Mouse (Mus musculus): ENCODE measurements around the gene Pdlim7.

Gene Pdlim7

DNA sequence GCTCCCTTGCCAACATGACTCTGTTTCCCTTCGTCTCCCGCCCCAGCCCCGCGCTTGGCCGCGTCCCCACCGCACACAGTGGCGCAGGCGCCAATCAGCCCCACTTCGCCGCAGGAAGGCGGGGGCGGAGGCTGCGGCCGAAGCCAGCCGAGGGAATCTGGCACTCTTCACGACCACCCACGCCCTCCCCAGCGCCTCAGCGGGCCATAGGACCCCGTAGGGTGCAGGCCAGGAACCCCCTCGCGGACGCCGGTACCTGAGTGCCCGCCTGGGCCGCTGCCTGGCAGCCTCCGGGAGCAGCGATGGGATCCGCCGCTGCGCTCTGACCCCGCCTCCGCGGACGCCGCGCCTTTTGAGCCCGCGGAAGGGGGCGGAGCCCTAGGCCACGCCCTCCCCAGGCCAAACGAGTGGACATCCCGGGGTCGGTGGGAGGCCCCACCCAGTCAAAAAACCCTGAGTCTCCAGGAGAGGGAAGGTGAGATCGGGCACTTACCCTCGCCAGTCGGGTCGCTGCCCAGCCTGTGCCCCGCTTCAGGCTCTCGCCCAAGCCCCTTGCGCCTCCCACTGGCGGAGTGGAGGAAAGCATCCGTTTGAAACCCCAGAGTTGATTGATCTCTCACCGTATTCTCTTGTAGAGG is at the start of gene Pdlim7:
Gene Pdlim7 (minus strand): TSS at position 566 of the 638 bp plus-strand sequence.
- DNase-seq = peak; percentile 95 to 96

DNA sequence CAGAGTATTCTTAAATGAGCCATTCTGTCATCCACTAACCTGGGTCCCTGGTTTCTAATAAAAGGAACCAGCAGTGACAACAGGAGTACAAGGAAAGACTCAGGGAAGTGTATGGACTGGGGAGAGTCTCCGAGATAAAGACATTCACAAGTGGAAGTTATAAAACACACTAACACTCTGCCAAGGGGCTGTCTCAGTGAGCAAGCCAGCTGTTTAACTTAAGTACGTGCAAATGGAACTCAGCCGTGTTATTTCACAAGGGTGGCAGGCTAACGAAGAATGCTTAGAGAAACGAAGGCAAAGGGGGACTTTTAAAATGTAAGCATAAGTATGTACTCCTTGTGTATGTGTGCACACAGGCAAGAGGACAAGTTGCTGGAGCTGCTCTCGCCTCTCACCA is 44.0 kb upstream of the Pdlim7 start:
- no peak for DNase-seq

GRCm38 (mm10) chr13:55555921-55556320 is 42.4 kb upstream of the Pdlim7 start:
- DNase-seq = no peak

GRCm38 (mm10) chr13:55549061-55549460 is 35.6 kb upstream of the Pdlim7 start:
- DNase-seq = peak in 1 of 2 experiments; percentile 26

GRCm38 (mm10) chr13:55548426-55548825 is 35.0 kb upstream of the Pdlim7 start:
- no peak for DNase-seq

DNA sequence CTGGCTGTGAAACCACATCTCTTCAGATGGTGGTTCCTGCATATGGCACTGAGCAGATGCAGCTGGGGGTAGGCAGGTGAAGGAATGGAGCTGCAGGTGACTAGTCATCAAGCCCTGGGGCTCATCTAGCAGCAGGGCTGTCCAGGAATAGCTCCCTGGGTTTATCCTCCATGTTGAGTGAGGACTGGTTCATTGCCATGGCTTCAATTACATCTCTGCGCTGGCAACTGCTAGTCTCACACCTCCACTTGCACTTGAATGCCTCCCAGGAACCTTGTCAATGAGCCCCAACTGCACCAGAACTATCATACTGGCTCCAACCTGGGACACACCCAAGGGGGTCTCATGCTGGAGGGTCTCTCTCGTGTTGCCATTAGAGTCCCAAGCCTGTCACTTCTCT is 34.4 kb upstream of the Pdlim7 start:
- DNase-seq = no peak

GRCm38 (mm10) chr13:55544792-55545191 is 31.3 kb upstream of the Pdlim7 start:
- DNase-seq = no peak

DNA sequence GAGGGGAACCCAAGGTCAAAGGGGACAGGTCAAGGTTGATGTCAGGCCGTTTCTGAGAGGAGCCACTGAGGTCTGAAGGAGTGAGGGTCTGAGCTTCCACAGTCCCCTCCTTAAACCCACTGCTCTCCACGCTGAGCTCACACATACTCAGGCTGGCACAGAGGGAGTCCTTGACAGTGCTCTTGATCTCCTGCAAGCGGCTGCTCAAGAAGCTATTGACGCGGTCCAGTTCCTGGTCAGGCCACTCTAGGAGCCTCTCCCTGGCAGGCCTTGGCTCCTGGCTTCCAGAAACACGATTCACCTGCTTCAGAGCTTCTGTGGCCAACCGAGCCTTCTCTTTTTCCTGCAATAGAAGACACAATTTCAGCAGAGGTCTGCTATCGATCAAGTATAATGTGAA is 30.0 kb upstream of the Pdlim7 start:
- no peak for DNase-seq

- peak; percentile 43 to 60 for DNase-seq
Measured at GRCm38 (mm10) chr13:55542891-55543290, 29.4 kb upstream of the Pdlim7 start.

DNA sequence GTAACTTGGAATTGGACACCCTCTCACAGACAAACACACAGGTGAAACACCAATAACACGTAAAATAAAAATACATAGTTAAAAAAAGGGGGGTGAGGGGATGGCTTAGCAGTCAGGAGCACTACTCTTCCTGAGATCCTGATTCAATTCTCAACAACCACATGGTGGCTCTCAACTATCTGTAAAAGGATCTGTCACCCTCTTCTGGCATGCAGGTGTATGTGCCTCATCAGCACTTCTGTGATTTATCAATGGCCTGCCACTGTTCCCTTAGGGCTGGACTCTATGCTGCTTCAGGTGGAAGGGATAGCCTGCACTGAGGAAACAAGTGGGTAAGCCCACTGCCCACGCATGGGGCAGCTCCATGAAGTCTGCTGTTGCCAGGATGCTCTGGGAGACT is 27.5 kb upstream of the Pdlim7 start:
- peak in 1 of 2 experiments; percentile 54 for DNase-seq

DNA sequence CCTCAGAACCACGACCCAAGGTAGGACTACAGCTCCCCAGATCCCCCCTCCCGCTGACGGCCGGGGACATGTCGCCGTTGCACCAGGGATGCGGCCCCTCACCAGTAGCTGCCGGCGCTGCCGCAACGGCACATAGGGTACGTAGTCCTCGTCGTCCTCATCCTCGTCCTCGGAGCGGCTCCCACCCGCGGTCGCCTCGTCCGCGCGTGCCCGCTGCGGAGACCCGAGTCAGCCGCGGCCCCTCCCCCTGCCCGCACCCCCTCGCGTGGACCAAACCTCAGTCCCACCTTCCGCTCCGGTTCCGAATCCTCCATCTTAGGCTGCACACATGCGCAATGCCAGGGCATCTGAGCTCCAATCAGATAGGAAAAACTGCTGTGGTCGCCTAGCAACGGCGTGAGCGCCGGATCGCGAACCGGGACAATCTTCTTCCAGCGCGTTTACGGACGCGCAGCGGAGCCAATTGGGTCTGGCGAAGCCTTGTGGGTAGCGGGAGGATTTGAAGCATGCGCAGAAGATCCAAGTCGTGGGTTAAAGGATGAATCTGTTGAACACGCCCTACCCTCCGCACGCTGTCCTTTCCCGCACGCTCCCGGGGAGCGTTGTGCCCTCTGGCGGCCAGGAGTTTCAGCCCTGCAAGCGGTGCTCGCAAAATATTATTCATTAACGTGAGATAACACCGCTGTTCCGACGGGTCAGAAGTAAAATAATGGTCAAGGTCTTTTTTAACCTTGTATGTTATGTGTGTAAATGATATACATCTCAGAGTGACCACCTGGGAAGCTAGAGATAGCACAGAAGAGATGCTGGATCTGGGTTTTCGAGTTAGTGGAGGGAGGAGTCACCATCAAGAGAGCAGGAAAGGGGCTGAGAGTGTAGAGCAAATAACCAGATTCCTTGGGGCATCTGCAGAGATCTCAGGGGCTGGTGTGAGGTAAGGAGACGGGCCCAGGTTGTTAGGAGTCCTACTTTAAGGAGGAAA is 23.0 kb upstream of the Pdlim7 start, which contains the start of gene Ddx41:
Gene Ddx41 (minus strand): TSS at position 465 of the 982 bp plus-strand sequence.
- DNase-seq = peak; percentile 98 to 99

GRCm38 (mm10) chr13:55535796-55536193 is 22.3 kb upstream of the Pdlim7 start:
- DNase-seq = no peak

DNA sequence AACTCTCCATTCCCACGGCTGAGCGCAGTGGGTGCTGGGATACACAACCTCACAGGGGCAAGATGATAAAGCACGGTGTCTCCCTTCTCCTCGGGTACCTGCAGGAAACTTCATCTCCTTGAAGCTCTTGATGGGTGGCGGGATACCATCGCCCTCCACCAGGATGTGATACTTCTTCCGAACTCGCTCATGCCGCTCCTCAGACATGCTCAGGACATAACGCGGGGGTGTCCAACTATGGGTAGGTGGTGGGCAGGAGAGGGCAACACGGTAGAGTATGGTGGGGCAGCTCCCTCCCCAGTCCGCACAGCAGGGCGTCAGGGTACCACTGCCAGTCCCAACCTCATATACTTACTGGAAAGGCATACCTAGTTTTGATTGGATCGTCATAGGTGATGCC is 21.7 kb upstream of the Pdlim7 start:
- DNase-seq = no peak

- DNase-seq = peak; percentile 43 to 59
Measured at GRCm38 (mm10) chr13:55529198-55529915, 15.9 kb upstream of the Pdlim7 start, which contains the start of gene Dok3. Gene Dok3, minus strand, starts transcription at chr13:55529296.

- DNase-seq = no peak
Measured at GRCm38 (mm10) chr13:55527834-55528772, 14.6 kb upstream of the Pdlim7 start.

- DNase-seq = no peak
Measured at GRCm38 (mm10) chr13:55527212-55527611, 13.7 kb upstream of the Pdlim7 start.

DNA sequence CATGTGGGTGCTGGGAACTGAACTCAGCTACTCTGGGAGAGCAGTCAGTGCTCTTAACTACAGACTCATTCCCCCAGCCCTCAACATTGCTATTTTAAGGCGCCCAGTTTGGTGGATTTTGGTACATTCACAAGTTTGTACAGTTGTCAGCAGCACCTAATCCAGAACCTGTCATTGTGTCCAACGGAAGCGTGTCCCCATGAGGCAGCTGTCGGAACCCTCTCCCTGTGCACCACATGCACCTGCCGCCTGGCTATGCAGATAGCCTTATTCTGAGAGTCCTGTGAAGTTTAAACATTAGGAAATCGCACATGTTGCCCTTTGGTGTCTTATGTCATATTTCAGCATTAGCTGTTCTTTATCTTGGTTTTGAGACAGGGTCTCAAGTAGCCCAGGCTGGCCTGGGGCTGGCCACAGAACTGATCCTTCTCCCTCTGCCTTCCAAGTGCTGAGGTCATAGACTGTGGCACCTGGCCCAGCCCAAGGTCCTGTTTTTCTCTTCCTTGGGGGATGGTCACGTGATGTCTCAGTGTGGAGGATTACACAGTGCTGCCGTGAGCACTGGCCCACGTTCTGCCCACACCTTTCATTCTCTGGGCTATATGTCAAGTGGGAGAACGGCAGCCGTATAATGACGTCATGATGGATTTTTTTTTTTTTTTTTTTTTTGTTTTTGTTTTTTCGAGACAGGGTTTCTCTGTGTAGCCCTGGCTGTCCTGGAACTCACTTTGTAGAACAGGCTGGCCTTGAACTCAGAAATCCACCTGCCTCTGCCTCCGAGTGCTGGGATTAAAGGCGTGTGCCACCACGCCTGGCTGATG is 12.5 kb upstream of the Pdlim7 start:
- no peak for DNase-seq

GRCm38 (mm10) chr13:55523951-55524600 is 10.6 kb upstream of the Pdlim7 start:
- DNase-seq = no peak

- peak; percentile 66 to 82 for DNase-seq
Measured at GRCm38 (mm10) chr13:55523278-55523677, 9.8 kb upstream of the Pdlim7 start.

DNA sequence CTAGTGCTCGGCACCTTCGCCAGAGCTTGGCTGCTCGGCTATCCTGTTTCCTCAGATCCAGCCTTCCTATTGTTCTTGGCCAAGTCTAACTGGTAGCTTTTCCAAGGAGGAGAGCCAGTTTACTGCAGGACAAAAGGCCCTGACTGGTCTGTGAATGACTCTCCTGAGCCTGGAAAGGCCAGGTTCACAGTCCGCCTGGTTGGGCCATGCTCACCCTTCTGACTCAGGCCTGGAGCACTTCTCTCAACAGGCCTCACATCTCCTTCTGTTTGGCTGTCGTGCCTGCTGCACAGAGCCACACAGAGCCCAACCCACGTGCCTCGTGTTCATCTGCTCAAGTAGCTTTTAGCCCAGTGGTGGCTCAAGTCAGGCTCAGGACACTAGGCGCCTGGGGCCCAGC is 9.3 kb upstream of the Pdlim7 start:
- DNase-seq = peak in 1 of 2 experiments; percentile 25

All from kidney, postnatal 4 days (tissue).